Mouse (Mus musculus) forebrain, postnatal 0 days (tissue): ENCODE results near the gene Gkn3. TPM values are rescaled to one million over a fixed set of nuclear protein-coding genes. Genes with fewer than 3 reads are reported as not detected.

Source experiments
- ATAC-seq: fragments of 200-750 bp; cut with Nextera tagmentation; 2 replicates; pipeline ENCODE4 v1.8.0; 2017; ENCODE audit warnings: mild to moderate bottlenecking, moderate library complexity
- DNase-seq: peaks from one replicate; pipeline ENCODE4 v3.0.0-alpha.2; 2015
- H3K27ac ChIP-seq: fragments of 300-500 bp; sonication (generic); 2 replicates; pipeline ENCODE4 v1.5.1; 2014; ENCODE audit warnings: low read depth, mild to moderate bottlenecking, antibody characterized with exemption, low read length, moderate library complexity, mixed read lengths
- H3K27me3 ChIP-seq: fragments of 300-500 bp; sonication (generic); 2 replicates; pipeline ENCODE4 v1.6.1; 2014; ENCODE audit warnings: mild to moderate bottlenecking, low read length, mixed read lengths; ENCODE audit not compliant: insufficient read depth
- H3K36me3 ChIP-seq: fragments of 300-500 bp; sonication (generic); 2 replicates; pipeline ENCODE4 v1.6.1; 2014; ENCODE audit warnings: mild to moderate bottlenecking, moderate library complexity; ENCODE audit not compliant: insufficient read depth
- H3K4me1 ChIP-seq: fragments of 300-500 bp; sonication (generic); 2 replicates; pipeline ENCODE4 v1.6.1; 2014; ENCODE audit warnings: antibody characterized with exemption; ENCODE audit not compliant: insufficient read depth
- H3K4me2 ChIP-seq: fragments of 300-500 bp; sonication (generic); 2 replicates; pipeline ENCODE4 v1.6.1; 2014; ENCODE audit warnings: low read depth, mild to moderate bottlenecking, moderate library complexity
- H3K4me3 ChIP-seq: fragments of 300-500 bp; sonication (generic); 2 replicates; pipeline ENCODE4 v1.5.1; 2014; ENCODE audit warnings: low read depth, low read length, mixed read lengths
- H3K9ac ChIP-seq: fragments of 300-500 bp; sonication (generic); 2 replicates; pipeline ENCODE4 v1.6.1; 2014; ENCODE audit warnings: mild to moderate bottlenecking
- H3K9me3 ChIP-seq: fragments of 300-500 bp; sonication (generic); 2 replicates; pipeline ENCODE4 v1.6.1; 2016; ENCODE audit warnings: low read length
- CTCF ChIP-seq: sonication (generic); IDR thresholded peaks from 2 replicates; pipeline ENCODE4 v1.5.1; 2016; ENCODE audit warnings: antibody characterized with exemption, control low read depth, low read depth
- WGBS: fragments of 180-500 bp; shearing (Covaris S2); extraction: QIAGEN DNeasy Blood & Tissue Kit; methylation state at CpG from one replicate; pipeline ENCODE4 v1.1.7; 2014; 5-methylcytosine and 5-hydroxymethylcytosine counted together
- polyA plus RNA-seq: library from polyadenylated mRNA; unstranded; fragments of >200 nt; fragmentation: Nextera tagmentation; extraction: Ambion mirVana; gene quantifications from 2 replicates; pipeline ENCODE4 v1.2.1, GENCODE M21; 2015
- total RNA-seq: library from RNA; depleted of rRNA; stranded (reverse); fragments of >200 nt; gene quantifications from 2 replicates; pipeline ENCODE4 v1.2.3, GENCODE M21; 2014; rRNA removed

The Gkn3 gene
- total RNA-seq (not detected in 2 replicates), polyA plus RNA-seq (0.86 and 1.0 TPM in 2 replicates)

DNA sequence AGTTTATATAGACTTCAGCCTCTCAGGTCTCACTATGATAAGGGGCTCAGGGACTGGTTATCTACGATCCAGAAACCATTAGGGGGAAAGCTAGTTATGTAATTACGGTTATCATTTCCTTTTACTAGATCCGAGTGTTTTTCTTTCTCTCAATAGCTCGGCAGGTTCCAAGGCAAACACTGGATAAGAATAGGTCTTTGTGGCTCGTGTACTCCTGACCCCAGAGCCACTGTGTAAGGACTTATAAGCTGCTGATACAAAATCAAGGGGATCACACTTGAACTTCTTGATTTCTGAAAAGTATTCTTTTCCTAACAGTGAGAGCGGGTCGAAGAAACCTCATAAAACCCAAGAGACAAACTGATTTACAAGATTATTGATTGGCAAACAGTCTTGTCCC, at the start of gene Gkn3:
Gene Gkn3, minus strand, starts transcription at position 59 of the 400 bp plus-strand sequence.
- no peak within 1 kb of the TSS for H3K9ac ChIP-seq

DNA sequence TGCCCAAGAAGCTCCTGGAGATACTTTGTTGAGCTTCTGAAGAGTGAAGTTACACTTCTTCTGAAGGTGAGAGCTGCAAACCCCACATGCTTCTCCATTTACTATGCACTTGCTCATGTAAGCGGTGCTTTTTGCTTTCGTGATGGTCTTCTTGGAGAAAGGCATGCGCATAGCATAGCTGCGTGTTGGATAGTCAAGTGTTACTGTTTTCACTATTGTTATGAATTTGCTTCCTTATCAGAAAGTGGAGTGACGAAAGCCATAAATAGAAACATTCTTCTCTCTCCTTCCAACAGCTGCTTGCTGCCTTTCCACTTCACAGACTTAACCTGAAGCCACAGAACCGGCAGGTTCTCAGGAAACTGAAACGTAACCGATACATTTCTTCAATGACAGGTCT, 48.0 kb upstream of the Gkn3 start:
- no peak overlapping the region for H3K27ac ChIP-seq
- TF ChIP-seq CTCF, result no peak
- no peak overlapping the region for H3K4me3 ChIP-seq
- no peak overlapping the region for H3K9ac ChIP-seq
- H3K4me2 ChIP-seq, result no peak overlapping the region
- DNase-seq (no peak), ATAC-seq (no peak)
- no peaks in the 10 kb centered on the region for H3K9me3 ChIP-seq
- WGBS, result 89% methylated on average over 8 of the region's 8 CpGs
- H3K36me3 ChIP-seq, result no peaks in the 10 kb centered on the region
- no peaks in the 10 kb centered on the region for H3K4me1 ChIP-seq
- H3K27me3 ChIP-seq, result no peaks in the 10 kb centered on the region

More for the DNA sequence above, at the start of gene Gkn3:
- TF ChIP-seq CTCF, result no peak
- no peak for DNase-seq
- H3K9me3 ChIP-seq, result no peaks in the 10 kb centered on the region
- 63% methylated on average over 7 of the region's 7 CpGs for WGBS
- H3K36me3 ChIP-seq, result no peaks in the 10 kb centered on the region
- no peak within 1 kb of the TSS for H3K4me3 ChIP-seq
- no peak within 1 kb of the TSS for H3K27ac ChIP-seq
- H3K27me3 ChIP-seq, result 0 out of 2 replicates have a peak, but pooled peaks cover 2% of the 10 kb centered on the region
- H3K4me2 ChIP-seq, result no peak within 1 kb of the TSS
- no peaks in the 10 kb centered on the region for H3K4me1 ChIP-seq
- ATAC-seq, result no peak

DNA sequence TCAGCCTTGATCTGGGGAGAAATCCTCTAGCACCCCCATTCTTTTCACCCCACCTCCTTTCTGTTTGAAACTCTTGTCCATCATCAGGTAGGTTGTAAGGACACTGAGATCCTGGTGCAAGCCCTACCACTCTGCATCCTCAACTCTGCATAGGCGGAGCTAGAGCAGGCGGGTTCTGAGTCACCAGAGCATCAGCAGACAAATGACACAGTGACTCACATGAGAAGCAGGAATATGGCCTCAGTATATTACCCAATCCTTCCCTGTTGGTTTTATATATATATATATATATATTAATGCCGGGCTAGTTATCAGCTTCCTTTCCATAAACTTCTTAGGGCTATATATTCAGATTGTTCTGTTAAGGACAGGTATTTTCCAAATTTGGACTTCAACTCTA, 47.1 kb upstream of the Gkn3 start:
- no peak for ATAC-seq
- Histone ChIP-seq H3K9me3 (no peaks in the 10 kb centered on the region), H3K27me3 (no peaks in the 10 kb centered on the region), H3K27ac (no peak overlapping the region), H3K9ac (no peak overlapping the region), H3K4me1 (no peaks in the 10 kb centered on the region), H3K4me3 (no peak overlapping the region), H3K36me3 (no peaks in the 10 kb centered on the region), H3K4me2 (no peak overlapping the region)
- DNase-seq, result no peak
- no peak for TF ChIP-seq CTCF
- 93% methylated on average over 3 of the region's 3 CpGs for WGBS

DNA sequence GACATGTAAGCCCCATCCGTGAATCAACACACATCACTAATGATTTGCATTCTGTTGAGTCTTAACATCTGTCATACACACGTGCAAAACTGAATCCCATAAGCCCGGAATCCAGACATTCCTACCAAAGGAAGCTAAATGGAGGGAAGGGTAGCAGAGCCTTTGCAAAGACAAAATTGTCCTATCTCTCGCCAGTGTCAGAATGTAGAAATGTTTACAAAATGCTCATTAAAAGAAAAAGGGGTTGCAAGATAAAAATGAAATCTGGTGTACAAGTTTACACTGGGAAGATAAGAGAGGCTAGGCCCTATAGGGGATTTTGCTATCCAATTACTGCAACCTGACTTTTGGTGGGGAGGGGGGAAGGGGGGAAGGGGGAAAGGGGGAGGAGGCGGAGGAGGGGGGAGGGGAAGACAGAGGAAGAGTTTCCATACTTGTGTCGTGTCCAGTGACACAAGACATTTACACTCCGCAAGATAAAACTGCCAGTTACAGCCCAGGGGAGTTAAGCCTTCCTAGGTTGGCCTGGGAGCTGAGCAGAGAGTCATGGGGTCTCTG, 39.8 kb upstream of the Gkn3 start, which contains the start of gene Bmp10:
Gene Bmp10, plus strand, starts transcription at position 508 of the 558 bp plus-strand sequence.
- no peaks in the 10 kb centered on the region for H3K27me3 ChIP-seq
- H3K4me3 ChIP-seq, result no peak within 1 kb of the TSS
- ATAC-seq, result no peak
- no peaks in the 10 kb centered on the region for H3K36me3 ChIP-seq
- H3K9me3 ChIP-seq, result no peaks in the 10 kb centered on the region
- no peak for DNase-seq
- H3K4me2 ChIP-seq, result no peak within 1 kb of the TSS
- no peak within 1 kb of the TSS for H3K9ac ChIP-seq
- 80% methylated on average over 7 of the region's 7 CpGs for WGBS
- no peaks in the 10 kb centered on the region for H3K4me1 ChIP-seq
- H3K27ac ChIP-seq, result no peak within 1 kb of the TSS
- TF ChIP-seq CTCF, result no peak

DNA sequence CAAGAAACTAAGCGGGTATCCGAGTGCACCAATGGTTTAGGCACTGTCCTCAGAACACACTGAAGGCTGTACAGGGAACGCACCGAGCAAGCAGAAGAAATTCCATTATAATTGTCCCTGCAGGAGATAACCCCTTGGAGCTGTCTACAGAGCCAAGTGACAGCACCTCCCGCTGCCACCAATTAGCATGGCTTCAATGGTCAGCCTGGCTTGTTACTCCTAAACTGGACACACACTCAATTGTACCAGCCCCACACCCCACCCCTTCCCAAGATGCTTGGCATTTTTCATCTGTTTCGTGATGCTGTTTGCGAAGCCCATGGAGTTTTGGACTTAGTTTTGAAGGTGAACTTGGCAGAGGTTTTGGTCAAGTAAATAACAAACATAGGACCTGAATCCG, 38.9 kb upstream of the Gkn3 start:
- no peak for ATAC-seq
- H3K36me3 ChIP-seq, result no peaks in the 10 kb centered on the region
- TF ChIP-seq CTCF, result no peak
- no peak overlapping the region for H3K27ac ChIP-seq
- WGBS, result 37% methylated on average over 8 of the region's 8 CpGs
- no peak overlapping the region for H3K9ac ChIP-seq
- H3K9me3 ChIP-seq, result no peaks in the 10 kb centered on the region
- H3K4me3 ChIP-seq, result no peak overlapping the region
- no peak overlapping the region for H3K4me2 ChIP-seq
- no peaks in the 10 kb centered on the region for H3K4me1 ChIP-seq
- no peak for DNase-seq
- H3K27me3 ChIP-seq, result no peaks in the 10 kb centered on the region

DNA sequence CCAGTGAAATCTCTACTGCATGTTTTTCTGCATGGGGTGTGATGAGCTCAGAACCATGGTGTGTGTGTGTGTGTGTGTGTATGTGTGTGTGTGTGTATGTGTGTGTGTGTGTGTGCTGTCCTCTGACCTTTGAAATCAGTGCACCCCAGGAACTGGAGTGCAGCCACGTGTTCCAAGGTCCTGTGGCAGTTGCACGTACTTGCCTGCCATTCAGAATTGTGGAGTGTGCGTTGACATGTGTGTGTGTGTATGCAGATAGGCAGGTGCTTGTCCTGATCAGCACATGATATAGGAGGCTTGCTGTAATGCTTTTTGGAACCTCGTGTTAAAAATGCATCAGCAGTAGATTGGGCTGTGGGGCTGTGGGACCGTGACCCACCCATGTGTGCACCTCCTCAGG, 38.2 kb upstream of the Gkn3 start:
- Histone ChIP-seq H3K4me3 (no peak overlapping the region), H3K36me3 (no peaks in the 10 kb centered on the region), H3K4me1 (no peaks in the 10 kb centered on the region), H3K27me3 (no peaks in the 10 kb centered on the region), H3K9ac (no peak overlapping the region), H3K4me2 (no peak overlapping the region), H3K9me3 (no peaks in the 10 kb centered on the region), H3K27ac (no peak overlapping the region)
- no peak for ATAC-seq
- TF ChIP-seq CTCF, result no peak
- DNase-seq, result no peak
- 76% methylated on average over 5 of the region's 5 CpGs for WGBS

DNA sequence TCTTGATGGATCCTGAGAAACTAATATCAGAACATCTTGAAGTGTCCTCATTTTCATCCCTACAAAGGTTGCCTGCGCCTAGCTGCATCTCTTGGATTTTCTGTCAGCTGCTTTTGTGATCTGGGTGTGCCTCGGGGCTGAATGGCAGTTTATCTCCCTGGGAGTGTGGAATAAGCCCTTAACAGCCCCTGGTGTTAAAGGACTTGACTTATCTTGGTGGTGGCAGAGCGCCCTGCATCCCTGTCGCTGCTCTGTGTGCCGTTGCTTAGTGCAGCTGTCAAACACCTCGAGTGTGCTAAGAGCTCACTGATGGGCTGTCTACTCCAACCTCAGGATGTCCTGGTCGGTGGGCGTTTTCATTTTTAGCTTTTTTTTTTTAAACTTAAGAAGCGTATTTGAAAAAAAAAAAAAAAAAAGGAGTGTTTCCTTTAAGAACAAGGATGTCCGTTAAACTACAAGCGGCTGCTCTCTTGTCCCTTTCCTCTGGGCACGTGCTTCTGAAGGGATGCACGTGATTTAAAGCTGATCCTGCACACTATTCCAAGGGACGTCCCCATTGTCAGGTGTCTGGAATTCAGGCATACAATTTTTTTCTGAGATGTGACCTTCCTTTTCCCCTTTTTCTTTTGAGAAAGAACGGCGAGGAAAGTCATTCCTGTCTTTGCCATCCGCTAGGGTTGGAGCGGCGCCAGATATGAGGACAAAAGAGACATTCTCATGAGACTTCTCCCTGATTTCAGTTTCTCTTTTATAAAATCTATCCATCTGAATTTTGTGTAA, 35.5 kb upstream of the Gkn3 start:
- no peak overlapping the region for H3K27ac ChIP-seq
- peak; percentile 58; the same call in 1 of the 2 replicates for ATAC-seq
- 41% methylated on average over 19 of the region's 19 CpGs for WGBS
- no peaks in the 10 kb centered on the region for H3K4me1 ChIP-seq
- H3K4me3 ChIP-seq, result peak overlapping the region; percentile 16
- no peak overlapping the region for H3K9ac ChIP-seq
- H3K36me3 ChIP-seq, result no peaks in the 10 kb centered on the region
- peak; percentile 64 for DNase-seq
- no peaks in the 10 kb centered on the region for H3K27me3 ChIP-seq
- TF ChIP-seq CTCF, result peak; percentile 19; the same call in 1 of the 2 replicates
- peak overlapping the region; percentile 35 for H3K4me2 ChIP-seq
- H3K9me3 ChIP-seq, result no peaks in the 10 kb centered on the region
